Mouse (Mus musculus) gastrocnemius, adult 2 months (tissue): ENCODE measurements around the gene Nectin3. TPM values are rescaled to one million over a fixed set of nuclear protein-coding genes. Genes with fewer than 3 reads are reported as not detected.

Experiments used
- DNase-seq: peaks from one replicate; pipeline ENCODE4 v3.0.0; 2022
- H3K27ac ChIP-seq: fragments of 200-600 bp; 2 replicates; pipeline ENCODE4 v1.8.1; 2022; ENCODE audit warnings: mild to moderate bottlenecking
- H3K4me3 ChIP-seq: fragments of 200-600 bp; 2 replicates; pipeline ENCODE4 v1.8.1; 2022; ENCODE audit warnings: mild to moderate bottlenecking, moderate library complexity
- CTCF ChIP-seq: fragments of 200-600 bp; IDR thresholded peaks from 2 replicates; pipeline ENCODE4 v1.8.1; 2022; ENCODE audit warnings: antibody characterized with exemption, mild to moderate bottlenecking, moderate library complexity
- intact Hi-C: fragments of 180-260 bp; cut with DNase I; formaldehyde crosslinking; loops from one replicate; pipeline ENCODE4 v1.15.1; 2025
- total RNA-seq, 2 experiments: library from RNA; stranded (reverse); gene quantifications; 2 replicates each; pipeline ENCODE4 v1.2.3; 2021

The Nectin3 gene
- total RNA-seq, 2 experiments from 2014 or later = 3.8 to 4.1 TPM

GRCm38 (mm10) chr16:46496889-46497685 lies 1.2 kb downstream of the Nectin3 start:
- intact Hi-C loops = no loop called here
- Histone ChIP-seq H3K27ac (peak overlapping the region; percentile 87), H3K4me3 (peak overlapping the region; percentile 94)
- DNase-seq = peak; percentile 95
- no peak for TF ChIP-seq CTCF

GRCm38 (mm10) chr16:46496031-46496868 lies 2.1 kb downstream of the Nectin3 start:
- intact Hi-C loops = no loop called here
- Histone ChIP-seq H3K27ac (peak overlapping the region; percentile 87), H3K4me3 (peak overlapping the region; percentile 94)
- peak; percentile 74 for DNase-seq
- no peak for TF ChIP-seq CTCF

GRCm38 (mm10) chr16:46495201-46495600 lies 3.1 kb downstream of the Nectin3 start:
- DNase-seq = no peak
- no peak for TF ChIP-seq CTCF
- intact Hi-C loops = no loop called here
- H3K4me3 ChIP-seq = peak overlapping the region; percentile 94
- no peak overlapping the region for H3K27ac ChIP-seq

- no peak overlapping the region for H3K27ac ChIP-seq
- intact Hi-C loops = no loop called here
- TF ChIP-seq CTCF = peak; percentile 85
- DNase-seq = peak; percentile 33
- no peak overlapping the region for H3K4me3 ChIP-seq
Measured at GRCm38 (mm10) chr16:46487436-46488097, 10.8 kb downstream of the Nectin3 start.

GRCm38 (mm10) chr16:46477336-46477735 lies 21.0 kb downstream of the Nectin3 start:
- no peak overlapping the region for H3K4me3 ChIP-seq
- DNase-seq = no peak
- TF ChIP-seq CTCF = no peak
- no peak overlapping the region for H3K27ac ChIP-seq
- intact Hi-C loops = no loop called here

GRCm38 (mm10) chr16:46451421-46451820 lies 46.9 kb downstream of the Nectin3 start:
- DNase-seq = no peak
- no peak for TF ChIP-seq CTCF
- Histone ChIP-seq H3K27ac (no peak overlapping the region), H3K4me3 (no peak overlapping the region)
- intact Hi-C loops = no loop called here

GRCm38 (mm10) chr16:46449013-46449412 lies 49.3 kb downstream of the Nectin3 start:
- intact Hi-C loops = no loop called here
- DNase-seq = no peak
- no peak overlapping the region for H3K4me3 ChIP-seq
- no peak overlapping the region for H3K27ac ChIP-seq
- TF ChIP-seq CTCF = no peak

GRCm38 (mm10) chr16:46431317-46431716 lies 67.0 kb downstream of the Nectin3 start:
- Histone ChIP-seq H3K27ac (no peak overlapping the region), H3K4me3 (no peak overlapping the region)
- intact Hi-C loops = no loop called here
- no peak for DNase-seq
- TF ChIP-seq CTCF = no peak

- no peak for DNase-seq
- intact Hi-C loops = no loop called here
- Histone ChIP-seq H3K4me3 (no peak overlapping the region), H3K27ac (no peak overlapping the region)
- no peak for TF ChIP-seq CTCF
Measured at GRCm38 (mm10) chr16:46416177-46416576, 82.1 kb downstream of the Nectin3 start.

- no peak overlapping the region for H3K27ac ChIP-seq
- no peak overlapping the region for H3K4me3 ChIP-seq
- TF ChIP-seq CTCF = no peak
- DNase-seq = no peak
- intact Hi-C loops = no loop called here
Measured at GRCm38 (mm10) chr16:46410739-46411057, 87.6 kb downstream of the Nectin3 start.

GRCm38 (mm10) chr16:46410053-46410738 lies 88.1 kb downstream of the Nectin3 start:
- no peak for TF ChIP-seq CTCF
- Histone ChIP-seq H3K4me3 (no peak overlapping the region), H3K27ac (no peak overlapping the region)
- intact Hi-C loops = no loop called here
- DNase-seq = no peak

- intact Hi-C loops = no loop called here
- no peak for TF ChIP-seq CTCF
- no peak for DNase-seq
- H3K4me3 ChIP-seq = no peak overlapping the region
- no peak overlapping the region for H3K27ac ChIP-seq
Measured at GRCm38 (mm10) chr16:46407997-46408396, 90.3 kb downstream of the Nectin3 start.
